Mouse (Mus musculus): ENCODE measurements at regions not wholly inside any gene's neighbourhood (a gene's known extent, or its start where the extent isn't known, plus 50 kb on each side); places are given as distances from the start of the nearest gene placed in this dataset.

- 65% methylated on average over 8 of the region's 8 CpGs for WGBS
- Histone ChIP-seq H3K4me3 (ENCODE audit: low read depth, low read length) (no peak overlapping the region), H3K27ac (ENCODE audit: low read depth, low read length) (no peak overlapping the region), H3K4me2 (ENCODE audit: low read depth) (no peak overlapping the region), H3K27me3 (ENCODE audit: insufficient read depth, low read length) (no peaks in the 10 kb centered on the region), H3K9ac (no peak overlapping the region), H3K4me1 (ENCODE audit: insufficient read depth) (peaks cover 10% of the 10 kb centered on the region; the same call in 1 of the 2 replicates), H3K36me3 (ENCODE audit: insufficient read depth) (no peaks in the 10 kb centered on the region), H3K9me3 (ENCODE audit: low read length) (no peaks in the 10 kb centered on the region)
- TF ChIP-seq CTCF (IDR thresholded peaks at IDR 0.05; ENCODE audit: low read depth) = no peak
- ATAC-seq = peak; percentile 19; the same call in 1 of the 2 replicates
- no peak for DNase-seq
Measured at GRCm38 (mm10) chr10:53436023-53436475, 56.3 kb upstream of the Cep85l start.

DNA sequence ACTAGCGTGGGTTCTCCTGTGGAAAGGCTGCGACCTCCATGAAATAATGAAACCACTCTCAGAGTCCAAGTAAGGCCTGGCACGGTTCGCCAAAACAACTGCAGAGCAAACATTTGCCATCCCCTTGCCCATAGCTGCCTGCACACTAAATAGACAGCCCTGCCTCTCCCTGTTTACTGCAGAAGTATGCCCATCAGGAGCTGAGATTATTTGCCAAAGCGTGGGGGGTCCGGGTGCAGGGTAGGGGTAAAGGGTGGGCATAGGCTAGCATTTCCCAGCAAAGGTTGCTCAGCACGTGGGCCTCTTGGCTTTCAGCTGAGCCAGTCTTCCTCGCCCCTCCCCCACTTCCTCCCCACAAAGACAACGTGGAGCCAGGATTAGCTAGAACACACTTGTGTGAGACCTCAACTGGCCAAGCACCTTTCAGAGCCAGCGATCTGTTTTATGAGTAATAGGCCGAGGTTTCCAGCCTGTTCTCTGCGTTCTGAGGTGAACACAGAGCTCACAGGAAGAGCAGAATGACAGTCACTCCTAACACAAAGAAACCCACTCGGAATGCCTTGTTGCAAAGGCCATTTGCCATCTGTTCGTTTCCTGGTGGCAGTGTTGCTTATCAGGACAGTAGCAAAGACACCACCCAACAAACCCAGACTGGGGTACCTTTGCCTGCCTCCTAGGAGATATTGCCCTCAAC is 55.6 kb upstream of the Cep85l start:
- WGBS = 49% methylated on average over 14 of the region's 14 CpGs
- peaks cover 10% of the 10 kb centered on the region for H3K4me1 ChIP-seq (ENCODE audit: insufficient read depth)
- H3K27me3 ChIP-seq (ENCODE audit: insufficient read depth, low read length) = no peaks in the 10 kb centered on the region
- no peaks in the 10 kb centered on the region for H3K9me3 ChIP-seq (ENCODE audit: low read length)
- H3K9ac ChIP-seq = 0 out of 2 replicates have a peak overlapping the region, but pooled peaks have one; percentile 14
- no peak overlapping the region for H3K4me2 ChIP-seq (ENCODE audit: low read depth)
- DNase-seq = peak; percentile 39
- no peak for TF ChIP-seq CTCF (IDR thresholded peaks at IDR 0.05; ENCODE audit: low read depth)
- H3K4me3 ChIP-seq (ENCODE audit: low read depth, low read length) = no peak overlapping the region
- H3K27ac ChIP-seq (ENCODE audit: low read depth, low read length) = no peak overlapping the region
- H3K36me3 ChIP-seq (ENCODE audit: insufficient read depth) = no peaks in the 10 kb centered on the region
- peak; percentile 38 for ATAC-seq

- Histone ChIP-seq H3K4me1 (ENCODE audit: insufficient read depth) (peaks cover 17% of the 10 kb centered on the region), H3K4me2 (ENCODE audit: low read depth) (no peak overlapping the region), H3K27me3 (ENCODE audit: insufficient read depth, low read length) (no peaks in the 10 kb centered on the region), H3K9me3 (ENCODE audit: low read length) (no peaks in the 10 kb centered on the region), H3K4me3 (ENCODE audit: low read depth, low read length) (no peak overlapping the region), H3K36me3 (ENCODE audit: insufficient read depth) (no peaks in the 10 kb centered on the region), H3K9ac (no peak overlapping the region), H3K27ac (ENCODE audit: low read depth, low read length) (no peak overlapping the region)
- TF ChIP-seq CTCF (IDR thresholded peaks at IDR 0.05; ENCODE audit: low read depth) = no peak
- 46% methylated on average over 13 of the region's 13 CpGs for WGBS
- DNase-seq (no peak), ATAC-seq (no peak)
Measured at GRCm38 (mm10) chr10:53434376-53435171, 54.8 kb upstream of the Cep85l start.

GRCm38 (mm10) chr10:53432794-53433193 is 53.0 kb upstream of the Cep85l start:
- peaks cover 25% of the 10 kb centered on the region for H3K4me1 ChIP-seq (ENCODE audit: insufficient read depth)
- H3K9me3 ChIP-seq (ENCODE audit: low read length) = no peaks in the 10 kb centered on the region
- H3K4me2 ChIP-seq (ENCODE audit: low read depth) = no peak overlapping the region
- no peak overlapping the region for H3K27ac ChIP-seq (ENCODE audit: low read depth, low read length)
- no peak for DNase-seq
- no peaks in the 10 kb centered on the region for H3K27me3 ChIP-seq (ENCODE audit: insufficient read depth, low read length)
- ATAC-seq = no peak
- no peak for TF ChIP-seq CTCF (IDR thresholded peaks at IDR 0.05; ENCODE audit: low read depth)
- WGBS = 74% methylated on average over 2 of the region's 2 CpGs
- no peak overlapping the region for H3K9ac ChIP-seq
- H3K36me3 ChIP-seq (ENCODE audit: insufficient read depth) = no peaks in the 10 kb centered on the region
- H3K4me3 ChIP-seq (ENCODE audit: low read depth, low read length) = no peak overlapping the region

DNA sequence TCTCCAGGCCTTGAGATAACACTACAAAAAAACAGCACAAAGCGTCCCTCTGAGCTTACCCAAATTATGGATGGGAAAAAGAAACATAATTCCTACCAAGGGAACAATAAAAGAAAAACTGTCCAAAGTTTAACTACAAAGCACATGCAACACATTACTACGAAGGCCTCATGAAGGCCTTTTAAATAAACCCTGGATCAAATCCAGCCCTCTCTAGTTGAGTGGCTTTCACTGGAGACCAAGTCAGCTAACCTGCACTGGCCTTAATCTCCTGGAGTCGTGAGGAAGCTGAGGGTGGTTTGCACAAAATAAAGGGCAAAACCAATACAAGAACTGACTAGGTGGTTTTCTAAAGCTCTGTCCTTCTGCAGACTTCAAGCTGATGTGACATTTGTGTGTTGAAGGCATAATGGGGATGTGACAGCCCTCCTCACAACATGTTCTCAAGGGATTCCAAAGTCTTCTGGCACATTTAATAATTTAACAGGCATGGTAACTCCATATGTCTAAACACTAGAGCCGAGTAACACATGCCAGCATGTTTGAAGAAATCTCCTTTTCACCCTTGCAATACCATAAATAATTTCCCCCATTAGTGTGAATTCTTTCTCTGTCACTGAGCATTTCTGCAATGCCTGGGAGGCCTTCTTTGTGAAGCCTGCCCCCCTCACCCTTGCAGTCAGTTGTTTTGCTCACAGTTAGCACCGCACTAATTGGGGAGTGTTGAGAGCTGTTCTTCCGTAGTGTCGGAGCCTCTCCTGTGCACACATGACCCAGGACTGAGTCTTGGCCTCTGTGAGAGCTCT is 50.0 kb upstream of the Cep85l start:
- no peak for TF ChIP-seq CTCF (IDR thresholded peaks at IDR 0.05; ENCODE audit: low read depth)
- peak; percentile 86 for ATAC-seq
- no peaks in the 10 kb centered on the region for H3K9me3 ChIP-seq (ENCODE audit: low read length)
- H3K27ac ChIP-seq (ENCODE audit: low read depth, low read length) = peak overlapping the region; percentile 41; the same call in 1 of the 2 replicates
- H3K9ac ChIP-seq = no peak overlapping the region
- no peaks in the 10 kb centered on the region for H3K27me3 ChIP-seq (ENCODE audit: insufficient read depth, low read length)
- no peaks in the 10 kb centered on the region for H3K36me3 ChIP-seq (ENCODE audit: insufficient read depth)
- H3K4me2 ChIP-seq (ENCODE audit: low read depth) = no peak overlapping the region
- H3K4me3 ChIP-seq (ENCODE audit: low read depth, low read length) = no peak overlapping the region
- 17% methylated on average over 7 of the region's 7 CpGs for WGBS
- DNase-seq = peak; percentile 70
- H3K4me1 ChIP-seq (ENCODE audit: insufficient read depth) = peaks cover 15% of the 10 kb centered on the region
